Mouse (Mus musculus): ENCODE results near the gene St6galnac4. TPM values are rescaled to one million over a fixed set of nuclear protein-coding genes. Genes with fewer than 3 reads are reported as not detected.

St6galnac4 gene
- polyA plus RNA-seq, 1 experiment from 2014 or later: 7.9 TPM

- peaks cover 14% of the 10 kb centered on the region; the same call in 1 of the 2 replicates for H3K36me3 ChIP-seq (replicated peaks)
- 89% methylated on average over 11 of the region's 11 CpGs for WGBS (ENCODE audit: insufficient replicate concordance)
- H3K9ac ChIP-seq: no peak overlapping the region
- H3K27ac ChIP-seq (replicated peaks): no peak overlapping the region
- no peak for ATAC-seq (ENCODE audit: insufficient read depth)
- no peaks in the 10 kb centered on the region for H3K9me3 ChIP-seq (replicated peaks)
- H3K27me3 ChIP-seq: peaks cover 22% of the 10 kb centered on the region
- H3K4me1 ChIP-seq (replicated peaks): peaks cover 33% of the 10 kb centered on the region
- peak overlapping the region; percentile 72 for H3K4me2 ChIP-seq
- no peak overlapping the region for H3K4me3 ChIP-seq (replicated peaks)
Observed at GRCm38 (mm10) chr2:32572196-32572595, 14.7 kb upstream of the St6galnac4 start.

GRCm38 (mm10) chr2:32574497-32574896 is 12.4 kb upstream of the St6galnac4 start, which contains the start of gene Pip5kl1:
TSS of gene Pip5kl1 (plus strand) at chr2:32574797.
- Histone ChIP-seq H3K4me3 (replicated peaks) (peak within 1 kb of the TSS; percentile 39), H3K27ac (replicated peaks) (no peak within 1 kb of the TSS), H3K4me1 (replicated peaks) (peaks cover 33% of the 10 kb centered on the region), H3K36me3 (replicated peaks) (peaks cover 14% of the 10 kb centered on the region; the same call in 1 of the 2 replicates), H3K4me2 (peak within 1 kb of the TSS; percentile 73), H3K9me3 (replicated peaks) (no peaks in the 10 kb centered on the region), H3K9ac (no peak within 1 kb of the TSS), H3K27me3 (peaks cover 45% of the 10 kb centered on the region)
- ATAC-seq (ENCODE audit: insufficient read depth): no peak
- 67% methylated on average over 6 of the region's 6 CpGs for WGBS (ENCODE audit: insufficient replicate concordance)

- peaks cover 14% of the 10 kb centered on the region; the same call in 1 of the 2 replicates for H3K36me3 ChIP-seq (replicated peaks)
- no peak for ATAC-seq (ENCODE audit: insufficient read depth)
- H3K4me1 ChIP-seq (replicated peaks): peaks cover 33% of the 10 kb centered on the region
- peaks cover 50% of the 10 kb centered on the region for H3K27me3 ChIP-seq
- H3K9ac ChIP-seq: no peak overlapping the region
- H3K4me3 ChIP-seq (replicated peaks): peak overlapping the region; percentile 39
- H3K9me3 ChIP-seq (replicated peaks): no peaks in the 10 kb centered on the region
- H3K27ac ChIP-seq (replicated peaks): no peak overlapping the region
- H3K4me2 ChIP-seq: peak overlapping the region; percentile 73
- 4% methylated on average over 26 of the region's 26 CpGs for WGBS (ENCODE audit: insufficient replicate concordance)
Observed at GRCm38 (mm10) chr2:32574901-32575585, 11.9 kb upstream of the St6galnac4 start.

- Histone ChIP-seq H3K27ac (replicated peaks) (no peak within 1 kb of the TSS), H3K27me3 (peaks cover 55% of the 10 kb centered on the region), H3K4me2 (peak within 1 kb of the TSS; percentile 73), H3K4me3 (replicated peaks) (peak within 1 kb of the TSS; percentile 39), H3K4me1 (replicated peaks) (peaks cover 30% of the 10 kb centered on the region), H3K9ac (no peak within 1 kb of the TSS), H3K36me3 (replicated peaks) (peaks cover 14% of the 10 kb centered on the region; the same call in 1 of the 2 replicates), H3K9me3 (replicated peaks) (no peaks in the 10 kb centered on the region)
- no peak for ATAC-seq (ENCODE audit: insufficient read depth)
- 11% methylated on average over 28 of the region's 28 CpGs for WGBS (ENCODE audit: insufficient replicate concordance)
Observed at GRCm38 (mm10) chr2:32575586-32576160, 11.2 kb upstream of the St6galnac4 start, which contains the start of gene 9430097D07Rik. TSS of gene 9430097D07Rik (minus strand) at chr2:32575684.

GRCm38 (mm10) chr2:32576532-32576931 is 10.4 kb upstream of the St6galnac4 start:
- no peak overlapping the region for H3K4me3 ChIP-seq (replicated peaks)
- H3K27me3 ChIP-seq: peaks cover 59% of the 10 kb centered on the region
- ATAC-seq (ENCODE audit: insufficient read depth): no peak
- no peaks in the 10 kb centered on the region for H3K9me3 ChIP-seq (replicated peaks)
- no peak overlapping the region for H3K4me2 ChIP-seq
- H3K27ac ChIP-seq (replicated peaks): no peak overlapping the region
- peaks cover 14% of the 10 kb centered on the region; the same call in 1 of the 2 replicates for H3K36me3 ChIP-seq (replicated peaks)
- 73% methylated on average over 9 of the region's 9 CpGs for WGBS (ENCODE audit: insufficient replicate concordance)
- peaks cover 27% of the 10 kb centered on the region for H3K4me1 ChIP-seq (replicated peaks)
- H3K9ac ChIP-seq: no peak overlapping the region

GRCm38 (mm10) chr2:32578146-32579046 is 8.5 kb upstream of the St6galnac4 start:
- H3K9ac ChIP-seq: no peak overlapping the region
- H3K9me3 ChIP-seq (replicated peaks): no peaks in the 10 kb centered on the region
- H3K4me3 ChIP-seq (replicated peaks): no peak overlapping the region
- no peak overlapping the region for H3K4me2 ChIP-seq
- no peak for ATAC-seq (ENCODE audit: insufficient read depth)
- peaks cover 25% of the 10 kb centered on the region for H3K4me1 ChIP-seq (replicated peaks)
- peaks cover 66% of the 10 kb centered on the region for H3K27me3 ChIP-seq
- H3K36me3 ChIP-seq (replicated peaks): peaks cover under 1% of the 10 kb centered on the region; the same call in 1 of the 2 replicates
- 39% methylated on average over 25 of the region's 30 CpGs for WGBS (ENCODE audit: insufficient replicate concordance)
- no peak overlapping the region for H3K27ac ChIP-seq (replicated peaks)

- no peak for ATAC-seq (ENCODE audit: insufficient read depth)
Observed at GRCm38 (mm10) chr2:32581450-32582095, 5.3 kb upstream of the St6galnac4 start.

GRCm38 (mm10) chr2:32582830-32583799 is 3.8 kb upstream of the St6galnac4 start:
- Histone ChIP-seq H3K9ac (peak overlapping the region; percentile 23; the same call in 1 of the 2 replicates), H3K36me3 (replicated peaks) (no peaks in the 10 kb centered on the region), H3K27me3 (peaks cover 39% of the 10 kb centered on the region), H3K4me2 (peak overlapping the region; percentile 71), H3K27ac (replicated peaks) (no peak overlapping the region), H3K4me1 (replicated peaks) (peaks cover 41% of the 10 kb centered on the region), H3K9me3 (replicated peaks) (no peaks in the 10 kb centered on the region), H3K4me3 (replicated peaks) (peak overlapping the region; percentile 31)
- WGBS (ENCODE audit: insufficient replicate concordance): 12% methylated on average over 37 of the region's 37 CpGs
- peak; percentile 36 for ATAC-seq (ENCODE audit: insufficient read depth)

More at GRCm38 (mm10) chr2:32581450-32582095, 5.3 kb upstream of the St6galnac4 start:
- Histone ChIP-seq H3K27ac (replicated peaks) (no peak overlapping the region), H3K9ac (no peak overlapping the region), H3K36me3 (replicated peaks) (no peaks in the 10 kb centered on the region), H3K4me1 (replicated peaks) (peaks cover 26% of the 10 kb centered on the region), H3K9me3 (replicated peaks) (no peaks in the 10 kb centered on the region), H3K4me2 (peak overlapping the region; percentile 36), H3K4me3 (replicated peaks) (no peak overlapping the region), H3K27me3 (peaks cover 55% of the 10 kb centered on the region)
- 36% methylated on average over 19 of the region's 19 CpGs for WGBS (ENCODE audit: insufficient replicate concordance)

- ATAC-seq (ENCODE audit: insufficient read depth): no peak
- Histone ChIP-seq H3K4me3 (replicated peaks) (no peak overlapping the region), H3K9ac (no peak overlapping the region), H3K36me3 (replicated peaks) (no peaks in the 10 kb centered on the region), H3K4me1 (replicated peaks) (peaks cover 54% of the 10 kb centered on the region), H3K4me2 (no peak overlapping the region), H3K27me3 (peaks cover 18% of the 10 kb centered on the region), H3K9me3 (replicated peaks) (no peaks in the 10 kb centered on the region), H3K27ac (replicated peaks) (no peak overlapping the region)
- 72% methylated on average over 7 of the region's 7 CpGs for WGBS (ENCODE audit: insufficient replicate concordance)
Observed at GRCm38 (mm10) chr2:32585149-32585714, 1.7 kb upstream of the St6galnac4 start.

Measured in liver, embryonic 15.5 days (tissue).